Mouse (Mus musculus) small intestine, adult 10 weeks (tissue): ENCODE results near the gene Arhgef39. TPM values are rescaled to one million over a fixed set of nuclear protein-coding genes. Genes with fewer than 3 reads are reported as not detected.

ENCODE experiments used
- polyA plus RNA-seq: library from polyadenylated mRNA; stranded (reverse); fragments of 350-450 nt; fragmentation: Illumina TruSeq; extraction: RNeasy Lipid Tissue Mini Kit (QIAGEN cat#74804); gene quantifications from one replicate; pipeline ENCODE4 v1.2.3, GENCODE M21; 2014; ENCODE audit warnings: low replicate concordance

The Arhgef39 gene
- polyA plus RNA-seq: 14.2 TPM

GRCm38 (mm10) chr4:43499407-43500333 lies at the start of gene Arhgef39:
TSS of gene Arhgef39 (minus strand) at chr4:43499695.

GRCm38 (mm10) chr4:43506536-43507185 lies 7.2 kb upstream of the Arhgef39 start, which contains the start of gene Car9:
TSS of gene Car9 (plus strand) at chr4:43506966.

GRCm38 (mm10) chr4:43492821-43493185 lies 6.7 kb downstream of the Arhgef39 start, which contains the start of gene Ccdc107:
TSS of gene Ccdc107 (plus strand) at chr4:43492900.

GRCm38 (mm10) chr4:43483535-43484091 lies 15.9 kb downstream of the Arhgef39 start, which contains the start of gene Sit1:
TSS of gene Sit1 (minus strand) at chr4:43483734.

GRCm38 (mm10) chr4:43454041-43454836 lies 45.3 kb downstream of the Arhgef39 start, which contains the start of gene Cd72:
TSS of gene Cd72 (minus strand) at chr4:43454628.

Other genes with a start within 250 kb of the Arhgef39 start
- 0.15 TPM for gene Atp8b5, start 232.5 kb downstream of the Arhgef39 start, polyA plus RNA-seq
- gene Rusc2, start 117.7 kb downstream of the Arhgef39 start, polyA plus RNA-seq: not detected
- gene Fam166b, start 70.6 kb downstream of the Arhgef39 start, polyA plus RNA-seq: not detected
- 0.45 TPM for gene Tesk1, start 57.8 kb downstream of the Arhgef39 start, polyA plus RNA-seq
- gene Cd72, start 45.1 kb downstream of the Arhgef39 start, polyA plus RNA-seq: 6.6 TPM
- gene Sit1, start 16.0 kb downstream of the Arhgef39 start, polyA plus RNA-seq: not detected
- 3.3 TPM for gene Ccdc107, start 6.8 kb downstream of the Arhgef39 start, polyA plus RNA-seq
- gene Car9, start 7.3 kb upstream of the Arhgef39 start, polyA plus RNA-seq: 31.9 TPM
- gene Tpm2, start 24.1 kb upstream of the Arhgef39 start, polyA plus RNA-seq: 19.6 TPM
- 6.1 TPM for gene Creb3, start 62.6 kb upstream of the Arhgef39 start, polyA plus RNA-seq
- gene Tln1, start 63.0 kb upstream of the Arhgef39 start, polyA plus RNA-seq: 35.0 TPM
- 2.7 TPM for gene Rgp1, start 79.0 kb upstream of the Arhgef39 start, polyA plus RNA-seq
- gene Gba2, start 79.2 kb upstream of the Arhgef39 start, polyA plus RNA-seq: 0.41 TPM
- gene Msmp, start 84.8 kb upstream of the Arhgef39 start, polyA plus RNA-seq: not detected
- 1.0 TPM for gene Npr2, start 132.2 kb upstream of the Arhgef39 start, polyA plus RNA-seq
- not detected for gene Spag8, start 153.9 kb upstream of the Arhgef39 start, polyA plus RNA-seq
- 3.7 TPM for gene Hint2, start 156.8 kb upstream of the Arhgef39 start, polyA plus RNA-seq
- gene Tmem8b, start 169.3 kb upstream of the Arhgef39 start, polyA plus RNA-seq: 0.52 TPM
- gene Fam221b, start 169.4 kb upstream of the Arhgef39 start, polyA plus RNA-seq: not detected
- gene Olfr70, start 201.1 kb upstream of the Arhgef39 start, polyA plus RNA-seq: not detected
- not detected for gene Olfr71, start 210.6 kb upstream of the Arhgef39 start, polyA plus RNA-seq
- gene Hrct1, start 227.5 kb upstream of the Arhgef39 start, polyA plus RNA-seq: not detected
- gene Spaar, start 230.3 kb upstream of the Arhgef39 start, polyA plus RNA-seq: 0.93 TPM